Mouse (Mus musculus) common myeloid progenitor, adult 5-6 weeks (primary cell): ENCODE data around the gene Nipal1. TPM values are rescaled to one million over a fixed set of nuclear protein-coding genes. Genes with fewer than 3 reads are reported as not detected.

ENCODE experiments used
- ATAC-seq: replicated peaks from 2 replicates; pipeline ENCODE4 v1.8.0; 2016; ENCODE audit warnings: low read depth, mild to moderate bottlenecking, moderate TSS enrichment, inconsistent platforms; ENCODE audit not compliant: poor library complexity, severe bottlenecking
- total RNA-seq: library from RNA; stranded (forward); fragments of 200-1000, 187-1606 nt; gene quantifications from 2 replicates; pipeline ENCODE4 v1.2.3, GENCODE M21; 2017

The Nipal1 gene
- total RNA-seq, 1 experiment from 2014 or later: 0.09 TPM

DNA sequence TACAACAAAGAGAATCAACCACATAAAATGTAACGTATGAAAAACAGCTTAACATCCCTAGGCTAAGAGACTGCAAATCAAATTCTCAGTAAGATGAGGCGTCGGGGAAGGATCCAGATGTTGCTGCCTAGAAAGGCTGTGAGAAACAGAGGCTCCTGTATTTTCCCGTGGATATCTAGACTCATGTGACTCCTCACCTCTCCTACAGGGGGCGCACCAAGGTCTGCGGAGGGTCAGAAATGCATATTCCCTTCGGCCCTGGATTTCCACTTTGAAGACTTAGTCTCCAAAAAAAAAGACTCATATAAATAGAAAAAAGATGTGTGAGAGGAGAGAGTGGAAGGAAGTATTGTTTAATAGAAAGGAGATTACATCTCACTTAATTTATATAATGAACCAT is 73.0 kb downstream of the Nipal1 start:
- ATAC-seq: no peak

Other genes with a start within 250 kb of the Nipal1 start
- not detected in 2 replicates for gene Corin, start 143.3 kb upstream of the Nipal1 start, total RNA-seq
- 13.4 and 28.5 TPM in 2 replicates for gene Nfxl1, start 88.1 kb upstream of the Nipal1 start, total RNA-seq
- gene Zar1, start 66.5 kb upstream of the Nipal1 start, total RNA-seq: not detected in 2 replicates
- not detected in 2 replicates for gene Gm5868, start 60.2 kb upstream of the Nipal1 start, total RNA-seq
- gene Cnga1, start 3.5 kb upstream of the Nipal1 start, total RNA-seq: not detected in 2 replicates
- 2.5 and 3.1 TPM in 2 replicates for gene Txk, start 105.0 kb downstream of the Nipal1 start, total RNA-seq
- gene Tec, start 220.7 kb downstream of the Nipal1 start, total RNA-seq: 47.5 and 57.8 TPM in 2 replicates